Mouse (Mus musculus): Measurements from ENCODE around the gene Lurap1l.
"Not testable (repeated sequence)": the region's sequence is repeated elsewhere in the genome, so short reads cannot be mapped to it uniquely, and the experiment has no call there.

Gene Lurap1l

DNA sequence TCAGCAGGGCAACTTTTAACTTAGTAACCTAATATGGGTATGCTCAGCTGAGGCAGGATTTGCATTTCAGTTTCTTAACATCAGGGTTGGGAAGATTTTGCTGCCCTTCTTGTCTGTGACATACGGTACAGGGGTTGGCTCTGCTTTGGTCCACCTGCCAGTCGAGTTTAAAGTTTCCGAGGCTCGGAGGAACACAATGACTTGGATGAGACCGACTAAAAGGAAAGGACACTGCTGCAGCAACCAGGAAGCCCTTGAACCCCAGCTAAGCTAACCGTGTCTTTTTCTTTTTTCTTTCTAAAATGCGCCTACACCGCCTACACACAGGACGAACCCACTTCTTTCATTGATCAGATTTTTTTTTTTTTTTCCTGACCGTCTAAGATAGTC lies at the start of gene Lurap1l:
Lurap1l (plus strand) TSS at position 166 of the 390 bp plus-strand sequence.
- DNase-seq (ENCODE audit: low spot score) = peak; percentile 85

DNA sequence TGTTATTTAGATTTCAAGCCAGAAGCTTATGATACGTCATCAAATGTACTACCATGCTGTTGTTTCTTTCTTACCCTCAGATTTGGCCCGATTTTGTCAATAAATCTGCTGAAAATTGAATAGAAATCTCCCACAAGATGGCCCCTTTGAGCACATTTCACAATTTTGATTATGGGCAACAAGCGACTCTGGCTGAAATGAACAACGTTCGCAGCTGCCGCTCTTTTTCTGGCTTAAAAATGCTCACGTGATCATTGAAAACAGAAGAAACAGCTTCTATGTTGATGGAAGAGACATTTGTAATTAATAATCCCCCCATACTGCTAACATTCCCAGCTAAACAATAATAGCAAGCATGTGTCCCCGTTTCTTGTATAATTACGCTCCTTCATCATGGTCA lies 47.5 kb upstream of the Lurap1l start:
- no peak for DNase-seq (ENCODE audit: low spot score)

DNA sequence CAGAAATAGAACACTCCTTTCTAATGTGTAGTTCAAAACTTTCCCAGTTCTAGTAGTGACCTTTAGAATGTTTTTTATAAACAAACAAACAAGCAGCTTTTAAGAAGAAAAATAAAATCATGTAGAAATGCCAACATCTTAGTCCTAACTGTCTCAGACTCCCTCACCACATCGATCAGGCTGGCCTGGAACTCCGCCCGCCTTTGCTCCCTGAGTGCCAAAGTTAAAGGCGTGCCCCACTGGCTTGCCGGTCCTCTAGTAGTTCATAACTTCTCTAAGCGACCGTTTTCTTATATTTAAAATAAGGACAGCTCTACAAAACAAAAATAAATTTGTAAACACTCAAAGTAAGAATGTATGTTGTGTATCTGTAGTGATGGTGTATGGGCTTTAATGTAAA lies 46.5 kb upstream of the Lurap1l start:
- no peak for DNase-seq (ENCODE audit: low spot score)

DNA sequence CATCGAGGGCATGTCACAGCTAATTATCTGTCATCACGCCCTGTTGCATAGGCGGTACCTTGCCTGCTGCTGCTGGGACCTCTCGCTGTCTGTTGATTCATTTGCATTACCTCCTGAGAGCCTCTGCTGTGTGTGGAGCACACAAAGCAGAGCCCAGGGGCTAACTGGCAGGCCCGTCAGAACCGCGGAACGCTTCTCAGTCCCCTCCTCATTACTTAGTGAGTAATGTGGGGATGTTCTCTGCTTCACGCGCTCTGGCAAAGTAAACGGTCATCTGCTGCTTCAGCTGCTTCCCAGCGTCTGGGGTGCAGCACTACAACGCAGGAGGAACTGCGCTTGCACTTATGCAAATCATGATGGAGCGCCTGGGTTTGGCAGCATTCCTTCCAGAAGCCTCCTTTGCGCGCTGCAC lies 45.9 kb upstream of the Lurap1l start:
- peak; percentile 67 for DNase-seq (ENCODE audit: low spot score)

DNA sequence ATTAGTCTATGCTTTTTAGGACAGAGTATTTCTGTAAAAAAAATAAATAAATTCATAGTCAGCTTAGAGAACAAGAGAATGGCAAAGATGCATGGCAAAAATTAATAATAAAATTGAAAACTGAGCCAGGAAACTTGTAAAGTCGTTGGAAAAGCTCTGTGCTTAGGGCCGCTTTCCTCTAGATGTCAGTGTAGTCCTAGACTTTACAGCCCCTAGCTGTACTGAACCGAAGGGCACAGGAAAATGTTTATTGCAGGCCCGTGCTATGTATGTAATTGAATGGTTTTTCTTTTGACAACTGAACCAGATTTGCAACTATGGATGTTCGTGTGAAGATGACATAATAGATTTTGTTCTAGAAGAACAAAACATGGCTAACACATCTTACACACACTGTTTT lies 44.4 kb upstream of the Lurap1l start:
- DNase-seq (ENCODE audit: low spot score) = peak; percentile 56

DNA sequence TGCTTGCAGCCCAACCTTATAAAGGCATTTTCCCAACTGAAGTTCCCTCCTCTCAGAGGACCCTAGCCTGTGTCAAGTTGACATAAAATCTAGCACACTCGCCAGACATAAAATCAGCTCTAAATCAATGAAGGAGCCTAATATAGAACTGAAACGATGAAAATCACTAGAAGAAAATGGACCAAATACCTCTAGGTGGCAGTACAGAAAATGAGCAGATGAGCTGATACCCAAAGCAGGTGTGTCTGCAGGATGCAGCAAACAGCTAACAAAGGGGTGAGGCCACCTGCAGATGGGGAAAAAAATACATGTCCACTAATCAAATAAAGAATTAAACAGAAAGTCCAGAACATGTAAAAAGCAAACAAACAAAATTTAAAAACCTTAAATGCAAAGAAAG lies 40.8 kb upstream of the Lurap1l start:
- no peak for DNase-seq (ENCODE audit: low spot score)

DNA sequence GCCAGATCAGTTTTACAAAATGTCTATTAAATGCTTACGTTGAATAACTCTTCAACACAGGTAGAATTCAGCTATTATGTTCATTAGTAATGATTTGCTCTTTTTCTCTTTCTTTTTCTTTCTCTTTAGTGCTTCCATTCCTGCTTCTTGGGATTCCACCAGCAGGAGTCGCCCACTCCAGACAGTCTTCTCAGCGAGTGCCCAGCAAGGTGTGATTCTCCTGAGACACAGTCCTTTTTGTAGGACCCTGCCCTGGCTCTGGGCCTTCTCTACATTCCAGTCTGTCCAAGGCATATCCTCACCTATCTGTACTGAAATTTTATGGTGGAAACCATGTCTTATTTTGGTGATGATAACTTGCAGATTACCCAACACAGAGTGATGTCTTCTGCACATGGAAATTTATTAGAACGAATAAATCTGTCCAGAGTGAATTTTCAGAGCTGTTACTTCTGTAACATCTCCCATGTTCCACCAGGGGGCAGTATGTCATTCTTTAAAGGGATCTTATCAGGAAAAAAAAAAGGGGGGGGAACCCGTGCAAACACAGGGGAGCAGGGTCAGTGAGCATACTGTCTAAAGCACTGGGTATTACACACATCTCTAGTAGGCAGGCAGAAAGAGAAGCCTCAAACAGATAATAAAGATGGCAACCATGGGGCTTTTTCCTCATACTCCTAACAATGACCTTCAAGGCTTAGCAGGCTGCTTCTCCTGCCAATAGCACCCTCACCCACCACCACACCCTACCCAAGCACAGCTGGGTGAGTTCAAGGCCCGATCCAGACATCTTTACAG lies 37.4 kb upstream of the Lurap1l start:
- DNase-seq (ENCODE audit: low spot score) = peak; percentile 68

DNA sequence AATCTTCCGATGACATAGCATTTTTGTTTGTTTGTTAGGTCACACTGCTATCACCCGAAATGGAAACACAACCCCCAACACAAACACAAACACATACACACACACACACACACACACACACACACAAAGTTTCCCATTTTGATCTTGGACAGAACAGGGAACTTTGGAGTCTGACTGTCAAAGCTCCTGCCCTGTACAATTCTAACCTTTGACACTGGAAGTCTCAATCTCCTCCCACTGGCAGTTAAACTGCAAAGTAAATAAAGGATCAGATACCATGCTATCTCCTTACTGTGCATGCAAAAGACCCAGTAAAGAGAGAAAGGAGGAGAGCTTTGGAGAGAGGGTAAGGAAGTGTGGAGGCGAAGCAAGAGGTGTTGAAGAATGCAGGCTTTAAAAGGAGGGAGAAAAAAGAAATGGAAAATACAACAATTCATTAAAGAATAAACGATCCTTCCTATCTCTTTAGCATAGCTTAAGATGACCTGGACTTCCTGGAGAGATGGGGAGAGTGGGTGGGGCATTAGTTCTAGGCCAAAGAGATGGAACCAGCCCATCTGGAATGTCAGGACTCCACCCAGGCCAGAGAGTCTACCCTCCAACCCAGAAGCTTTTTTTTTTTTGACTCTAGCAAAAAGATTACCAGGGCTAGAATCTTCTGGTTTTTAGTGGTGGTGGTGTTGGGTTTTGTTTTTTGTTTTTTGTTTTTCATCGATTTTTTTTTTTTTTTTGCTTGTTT lies 36.2 kb upstream of the Lurap1l start:
- peak; percentile 57 for DNase-seq (ENCODE audit: low spot score)

DNA sequence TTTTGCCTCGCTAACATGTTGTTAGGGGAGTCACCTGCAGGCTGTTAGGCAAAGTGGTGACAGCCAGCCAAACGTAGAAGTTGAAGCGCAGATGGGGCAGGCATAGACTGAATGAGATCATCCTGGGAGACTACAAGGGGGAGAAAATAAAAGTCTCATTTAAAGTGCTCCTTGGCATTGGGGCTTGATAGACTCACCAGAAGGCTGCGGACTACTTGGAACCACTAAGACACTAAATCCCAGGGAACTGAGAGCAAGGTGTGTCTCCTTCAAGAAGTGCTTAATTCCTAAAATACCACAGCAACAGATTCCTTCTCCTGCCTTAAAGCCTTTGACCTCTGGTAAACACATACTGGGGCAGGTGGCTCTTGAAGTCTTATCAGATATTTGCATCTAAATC lies 35.4 kb upstream of the Lurap1l start:
- DNase-seq (ENCODE audit: low spot score) = peak; percentile 12

DNA sequence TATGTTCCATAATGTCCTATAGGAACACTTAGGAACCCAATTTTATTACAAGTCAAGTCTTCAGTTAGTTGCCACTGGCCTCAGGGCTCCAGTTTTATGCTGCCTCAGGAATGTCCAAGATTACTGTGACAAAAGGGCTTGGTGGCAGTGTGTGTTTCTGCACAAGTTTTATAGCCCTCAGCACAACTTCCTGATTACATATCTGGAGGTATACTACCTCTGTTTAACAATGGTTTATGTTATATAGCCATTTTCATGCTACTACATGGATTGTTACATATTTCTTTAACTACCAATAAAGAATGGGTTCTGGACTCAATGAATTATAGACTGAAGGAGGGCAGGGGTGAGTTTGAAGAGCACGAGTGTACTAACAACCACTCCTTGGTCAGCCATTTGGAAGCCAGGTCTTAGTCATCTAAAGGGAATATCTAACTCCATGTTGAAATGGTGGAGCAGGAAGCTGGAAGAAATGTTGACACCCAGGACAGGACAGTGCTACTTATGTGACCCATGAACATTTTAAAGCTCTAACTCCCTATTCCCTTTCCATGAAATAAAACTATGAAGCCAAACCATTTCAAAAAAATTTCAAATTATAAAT lies 28.3 kb upstream of the Lurap1l start:
- DNase-seq (ENCODE audit: low spot score) = no peak

DNA sequence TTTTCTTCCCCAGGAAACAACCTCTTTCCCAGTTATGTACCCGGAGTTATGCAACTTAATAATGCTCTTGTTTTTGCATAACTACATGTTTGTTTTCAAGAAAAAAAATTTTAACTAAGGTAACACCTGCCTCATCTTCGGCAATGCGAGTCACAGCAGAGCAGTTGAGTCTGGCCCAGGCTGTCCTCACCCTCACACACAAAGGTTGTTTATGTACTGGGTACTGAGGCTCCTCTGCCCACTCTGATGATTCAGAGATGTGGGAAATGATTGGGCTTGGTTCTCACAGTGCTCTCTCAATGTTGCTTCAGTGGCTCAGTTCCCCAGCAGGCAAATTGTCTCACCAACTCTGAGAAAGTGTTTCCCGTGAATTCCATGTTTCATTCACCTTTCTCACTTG lies 23.8 kb upstream of the Lurap1l start:
- DNase-seq (ENCODE audit: low spot score) = no peak

DNA sequence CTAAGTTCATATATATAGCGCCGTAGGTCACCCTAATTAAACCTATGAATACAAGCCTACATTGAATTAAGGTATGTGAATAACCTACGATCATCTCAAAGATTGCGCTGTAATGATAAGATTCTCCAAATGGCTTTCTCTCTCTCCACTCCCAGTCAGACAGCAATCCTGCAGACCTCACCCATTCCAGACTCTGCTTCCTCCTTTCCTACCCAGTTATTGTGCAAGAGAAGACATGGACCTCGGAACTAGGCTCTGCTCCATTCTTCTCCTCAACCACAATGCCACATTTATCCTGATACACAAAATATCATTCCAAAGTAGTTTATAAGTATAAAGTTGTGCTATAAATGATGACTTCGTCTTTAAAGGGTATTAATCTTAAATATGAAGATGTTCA lies 19.4 kb upstream of the Lurap1l start:
- DNase-seq (ENCODE audit: low spot score) = no peak

DNA sequence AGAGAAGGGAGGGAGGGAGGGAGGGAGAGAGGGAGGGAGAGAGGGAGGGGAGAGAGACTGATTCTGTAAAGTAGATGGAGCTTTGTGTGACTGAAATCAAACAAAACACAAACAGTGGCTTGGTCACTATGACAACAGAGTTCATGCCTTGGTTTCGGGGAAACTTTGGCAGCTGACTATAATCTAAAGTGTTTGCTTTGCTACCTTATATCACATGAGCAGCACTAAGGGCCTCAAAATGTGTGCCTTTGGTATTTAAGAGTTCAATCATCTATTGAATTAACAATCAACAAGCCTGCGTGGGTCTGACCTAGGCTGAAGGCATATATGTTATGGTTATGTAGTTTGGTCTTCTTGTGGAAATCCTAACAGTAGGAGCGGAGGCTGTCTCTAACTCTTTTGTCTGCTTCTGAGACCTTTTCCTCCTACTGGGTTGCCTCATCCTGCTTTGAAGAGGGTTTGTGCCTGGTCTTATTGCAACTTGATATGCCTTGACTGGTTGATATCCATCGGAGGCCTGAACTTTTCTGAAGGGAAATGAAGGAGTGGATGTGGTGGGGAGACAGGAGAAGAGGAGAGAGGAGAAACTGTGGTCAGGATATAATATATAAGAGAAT lies 15.1 kb upstream of the Lurap1l start:
- peak; percentile 32 for DNase-seq (ENCODE audit: low spot score)

DNA sequence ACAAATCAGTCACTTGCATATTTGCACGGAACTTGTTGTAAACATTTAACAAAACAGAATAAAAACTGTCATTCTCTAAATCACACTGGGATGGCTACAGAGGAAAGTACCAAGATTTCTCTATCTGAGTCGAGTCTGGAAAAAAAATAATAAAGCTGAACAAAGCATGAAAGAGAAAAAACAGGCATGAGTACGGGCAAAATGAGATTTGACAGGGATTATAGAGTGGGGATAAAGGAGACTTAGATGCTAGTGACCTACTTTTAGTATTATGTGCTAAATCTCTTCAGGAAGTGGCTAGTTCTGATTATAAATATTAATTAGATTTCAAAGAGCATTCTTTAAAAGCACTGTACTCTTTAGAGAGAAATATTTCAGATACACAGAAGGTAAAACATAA lies 3.7 kb upstream of the Lurap1l start:
- no peak for DNase-seq (ENCODE audit: low spot score)

DNA sequence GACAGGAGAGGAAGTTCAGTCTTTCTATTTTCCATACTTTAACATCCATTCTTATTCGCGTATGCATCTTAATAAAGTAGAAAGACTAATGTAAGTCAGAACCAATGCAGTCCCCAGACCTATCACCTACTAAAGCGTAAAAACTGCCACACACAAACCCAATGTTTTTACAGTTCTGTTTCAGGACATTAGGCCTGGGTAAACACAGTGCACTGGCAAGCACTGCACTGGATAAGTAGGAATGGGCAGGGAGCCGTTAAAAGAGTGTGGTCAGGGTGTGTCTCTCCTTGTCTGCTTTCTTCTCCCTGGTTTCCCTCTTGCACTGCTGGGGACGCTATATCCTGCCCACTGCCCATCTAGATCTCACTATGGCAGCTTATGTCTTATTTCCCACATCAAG lies 2.5 kb upstream of the Lurap1l start:
- no peak for DNase-seq (ENCODE audit: low spot score)

DNA sequence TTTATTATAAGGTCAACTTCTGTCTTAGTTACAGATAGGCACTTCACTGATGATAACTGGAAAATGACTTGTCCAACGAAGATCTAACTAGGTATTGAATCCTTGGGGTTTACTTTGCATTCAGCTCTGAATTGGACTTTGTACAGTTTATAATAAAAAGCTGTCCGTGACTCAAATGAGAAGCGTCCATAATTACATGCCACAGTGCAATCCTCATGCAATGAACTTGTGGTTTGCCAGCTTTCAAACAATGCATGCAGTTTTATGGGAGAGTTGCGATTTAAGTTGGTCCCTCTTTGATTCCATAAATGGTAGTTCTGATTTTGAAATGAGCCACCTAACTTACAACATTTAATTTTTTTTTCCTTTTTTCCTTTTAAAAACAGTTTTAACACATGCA lies 1.5 kb upstream of the Lurap1l start:
- no peak for DNase-seq (ENCODE audit: low spot score)

DNA sequence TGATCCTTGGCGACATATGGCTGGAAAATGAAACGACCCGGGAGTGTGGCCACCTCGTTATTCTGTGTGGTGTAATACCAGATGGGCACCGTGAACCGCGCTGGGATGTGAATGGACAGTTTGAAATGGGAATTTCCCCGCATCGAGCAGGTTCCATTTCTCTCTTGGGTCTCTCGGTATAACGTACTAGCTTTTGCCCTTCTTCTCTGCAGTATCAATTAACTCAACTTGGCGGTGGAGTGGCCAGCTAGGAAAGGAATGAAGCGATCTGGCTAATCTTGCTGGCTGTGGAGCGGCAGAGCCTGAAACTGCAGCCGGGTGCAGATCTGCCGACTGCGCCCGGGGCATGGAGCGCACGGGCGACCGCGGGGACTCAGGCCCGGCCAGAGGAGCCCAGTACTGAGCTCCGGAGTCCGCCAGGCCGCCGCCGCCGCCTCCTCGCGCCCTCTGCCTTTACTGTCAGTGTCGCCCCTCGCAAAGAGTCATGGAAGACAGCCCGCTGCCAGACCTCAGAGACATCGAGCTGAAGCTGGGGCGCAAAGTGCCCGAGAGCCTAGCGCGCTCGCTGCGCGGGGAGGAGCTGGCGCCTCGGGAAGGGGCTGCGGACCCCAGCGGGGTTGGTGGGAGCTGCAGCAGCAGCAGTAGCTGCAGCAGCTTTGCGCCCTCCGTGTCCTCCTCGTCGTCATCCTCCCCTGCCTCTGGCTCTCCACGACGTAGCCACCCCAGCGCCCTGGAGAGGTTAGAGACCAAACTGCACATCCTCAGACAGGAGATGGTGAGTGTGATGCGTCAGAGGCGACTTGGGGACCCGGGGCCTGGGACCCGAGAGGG lies 640 bp downstream of the Lurap1l start:
- DNase-seq (ENCODE audit: low spot score) = peak; percentile 65

DNA sequence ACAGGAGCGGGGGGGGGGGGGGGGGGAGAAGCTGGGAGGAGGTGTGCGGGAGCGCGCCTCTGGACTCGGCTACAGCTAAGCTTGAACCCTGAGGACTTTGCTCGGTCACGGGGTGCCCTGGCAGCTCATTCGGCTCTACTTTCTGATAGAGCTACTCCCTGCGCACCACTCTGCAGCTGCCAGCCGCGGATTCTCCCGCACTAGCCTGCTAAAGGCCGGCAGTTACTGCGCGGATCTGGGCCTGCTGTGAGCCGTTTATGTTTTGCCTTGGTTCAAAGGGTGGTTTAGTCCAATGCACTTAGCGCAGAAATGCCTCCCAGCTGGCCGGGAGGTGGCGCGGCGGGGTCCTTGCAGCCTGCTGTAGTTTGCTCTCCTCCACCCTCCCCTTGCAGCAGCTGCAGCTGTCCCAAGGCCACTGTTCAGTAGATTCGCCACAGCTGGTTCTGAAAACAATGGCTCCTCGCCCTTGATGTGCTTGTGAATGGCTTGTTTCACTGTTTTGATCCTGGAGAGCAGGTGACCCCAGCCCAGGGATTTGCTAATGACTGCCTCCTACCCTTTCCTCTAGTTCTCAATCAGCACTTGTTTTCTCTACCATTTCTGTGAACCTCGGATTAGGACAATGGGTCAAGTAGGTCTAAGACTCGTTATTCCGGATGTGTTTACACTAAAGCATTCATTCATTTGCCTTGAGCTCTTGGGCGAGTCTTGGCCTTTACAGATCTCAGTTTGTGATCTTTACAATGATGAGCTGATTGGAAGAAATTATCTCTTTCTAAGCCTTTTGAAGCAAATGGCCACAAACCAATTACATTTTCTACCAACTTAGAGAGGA lies 1.5 kb downstream of the Lurap1l start:
- peak; percentile 90 for DNase-seq (ENCODE audit: low spot score)

DNA sequence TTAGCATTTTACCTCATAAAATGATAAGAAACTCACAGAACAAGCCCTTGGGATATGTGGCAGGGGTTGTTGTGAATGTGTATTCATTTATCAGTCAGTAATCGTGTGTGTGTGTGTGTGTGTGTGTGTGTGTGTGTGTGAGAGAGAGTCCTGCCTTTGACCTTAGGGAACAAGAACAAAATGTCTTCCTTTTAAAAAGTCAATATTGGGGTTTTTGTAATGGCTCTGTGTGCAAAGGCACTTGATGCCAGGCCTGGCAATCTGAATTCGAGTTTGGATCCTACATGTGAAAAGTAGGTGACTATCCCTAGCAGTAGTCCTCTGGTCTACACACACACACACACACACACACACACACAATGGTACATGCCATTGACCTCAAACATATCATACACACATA lies 4.8 kb downstream of the Lurap1l start:
- DNase-seq (ENCODE audit: low spot score) = no peak

DNA sequence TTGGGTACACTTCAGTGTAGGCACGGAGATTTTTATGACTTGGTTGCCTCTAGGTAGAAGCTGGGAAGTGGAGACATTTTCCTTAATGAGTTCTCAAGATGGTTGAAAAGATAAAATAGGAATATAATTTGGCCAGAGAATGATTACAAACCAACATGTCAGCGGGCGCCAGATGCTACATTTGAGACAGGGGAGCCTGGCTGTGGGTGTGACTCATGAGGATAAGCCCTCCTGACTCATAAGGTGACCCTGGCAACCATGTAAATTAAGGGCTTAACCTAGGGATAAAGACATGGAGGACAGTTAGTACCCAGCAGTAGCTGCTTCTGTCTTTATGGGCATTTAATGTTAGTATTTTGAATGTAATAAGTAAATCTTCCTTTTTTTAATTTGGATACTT lies 6.2 kb downstream of the Lurap1l start:
- no peak for DNase-seq (ENCODE audit: low spot score)

DNA sequence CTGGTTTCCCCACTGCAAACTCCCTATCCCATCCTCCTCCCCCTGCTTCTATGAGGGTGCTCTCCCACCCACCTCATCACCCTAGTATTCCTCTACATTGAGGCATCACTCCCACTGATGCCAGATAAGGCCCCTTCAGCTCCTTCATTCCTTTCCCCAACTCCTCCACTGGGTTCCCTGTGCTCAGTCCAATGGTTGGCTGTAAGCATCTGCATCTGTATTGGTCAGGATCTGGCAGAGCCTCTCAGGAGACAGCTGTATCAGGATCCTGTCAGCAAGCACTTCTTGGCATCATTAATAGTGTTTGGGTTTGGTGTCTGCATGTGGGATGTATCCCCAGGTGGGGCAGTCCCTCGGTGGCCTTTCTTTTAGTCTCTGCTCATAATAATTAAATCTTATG lies 6.7 kb downstream of the Lurap1l start:
- DNase-seq (ENCODE audit: low spot score) = not testable (repeated sequence)
